In the genomic region with DNA sequence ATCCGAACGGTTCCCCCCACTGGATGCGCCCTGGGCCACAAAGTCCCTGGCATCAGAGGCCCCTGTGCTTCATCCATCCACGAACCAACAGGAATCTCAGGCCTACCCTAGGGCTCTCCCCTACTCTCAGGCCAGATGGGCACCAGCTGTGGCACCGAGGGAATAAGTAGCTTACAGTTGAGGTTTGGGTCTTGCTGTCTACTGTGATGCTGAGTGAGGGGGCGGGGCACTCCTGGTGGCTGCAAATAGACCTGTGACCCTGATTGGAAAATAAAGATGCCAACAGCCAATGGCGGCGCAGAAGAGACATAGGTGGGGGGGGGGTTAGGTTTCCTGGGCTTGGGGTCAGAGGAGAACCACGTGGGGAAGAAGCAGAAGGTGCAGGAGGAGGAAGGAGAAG, we compare ENCODE assay signal across 24 mouse cellular contexts. TPM values are rescaled to one million over a fixed set of nuclear protein-coding genes. Genes with fewer than 3 reads are reported as not detected.
DNase-seq lines count a peak whose midpoint lies in the region; ATAC-seq lines count a peak whose summit lies in the region.
"Had no signal": no experiment of that assay in that cellular context is flagged by ENCODE, and none has a peak within 500 bp of the region (broad histone marks: within the 10 kb centered on the region; RNA-seq: fewer than 3 reads in every experiment).

No protein-coding gene starts in this region.

- no peak overlapping the region for H3K9ac ChIP-seq in hindbrain, embryonic 13.5 days
- H3K9ac ChIP-seq in forebrain, embryonic 12.5 days: no peak overlapping the region
- H3K9ac ChIP-seq: heart, embryonic 15.5 days; hindbrain, embryonic 15.5 days; limb, embryonic 13.5 days; liver, embryonic 12.5 days; neural tube, embryonic 13.5 days had no signal

- DNase-seq in hindbrain, embryonic 10.5 days (ENCODE audit: low spot score): peak; percentile 40
- peak; percentile 72 for DNase-seq in R1 (ENCODE audit: low read depth, low spot score)
- DNase-seq in embryonic facial prominence, embryonic 10.5 days (ENCODE audit: low spot score): peak; percentile 63
- peak; percentile 46 for DNase-seq in retina, postnatal 1 day
- DNase-seq in heart, adult 11 months: no peak
- DNase-seq: adrenal gland, adult 2 months; cerebellum, adult 11-12 months; cerebellum, postnatal 10 days; heart, postnatal 36 days; kidney, adult 8-10 months; kidney, postnatal 25 days; lung, adult 18-20 months; lung, postnatal 10 days; midbrain, embryonic 14.5 days; right cerebral cortex, postnatal 14 days; thymus, postnatal 25 days had no signal

- peaks cover 7% of the 10 kb centered on the region; the same call in 1 of the 2 replicates for H3K36me3 ChIP-seq in hindbrain, embryonic 10.5 days
- H3K36me3 ChIP-seq in hindbrain, embryonic 13.5 days: peaks cover 10% of the 10 kb centered on the region
- peaks cover 5% of the 10 kb centered on the region for H3K36me3 ChIP-seq in embryonic facial prominence, embryonic 10.5 days (replicated peaks)
- H3K36me3 ChIP-seq in forebrain, embryonic 12.5 days (replicated peaks): peaks cover 4% of the 10 kb centered on the region; the same call in 1 of the 2 replicates
- H3K36me3 ChIP-seq: heart, embryonic 15.5 days; hindbrain, embryonic 15.5 days; limb, embryonic 13.5 days had no signal

- peaks cover 40% of the 10 kb centered on the region for H3K4me1 ChIP-seq in hindbrain, embryonic 10.5 days (replicated peaks)
- H3K4me1 ChIP-seq in hindbrain, embryonic 13.5 days (replicated peaks): peaks cover 31% of the 10 kb centered on the region
- peaks cover 39% of the 10 kb centered on the region for H3K4me1 ChIP-seq in embryonic facial prominence, embryonic 10.5 days
- peaks cover 15% of the 10 kb centered on the region; the same call in 1 of the 2 replicates for H3K4me1 ChIP-seq in forebrain, embryonic 12.5 days
- H3K4me1 ChIP-seq: heart, embryonic 15.5 days; hindbrain, embryonic 15.5 days had no signal

- 18% methylated on average over 9 of the region's 9 CpGs for WGBS in hindbrain, embryonic 10.5 days
- 28% methylated on average over 9 of the region's 9 CpGs for WGBS in hindbrain, embryonic 13.5 days
- WGBS in embryonic facial prominence, embryonic 10.5 days: 25% methylated on average over 9 of the region's 9 CpGs
- 38% methylated on average over 9 of the region's 9 CpGs for WGBS in forebrain, embryonic 12.5 days

- ATAC-seq in hindbrain, embryonic 13.5 days (ENCODE audit: low FRiP score): no peak
- no peak for ATAC-seq in forebrain, embryonic 12.5 days (ENCODE audit: low FRiP score)
- ATAC-seq: liver, embryonic 12.5 days had no signal

- H3K27me3 ChIP-seq in hindbrain, embryonic 10.5 days (ENCODE audit: insufficient read depth, poor library complexity, severe bottlenecking): no peaks in the 10 kb centered on the region
- H3K27me3 ChIP-seq in hindbrain, embryonic 13.5 days: no peaks in the 10 kb centered on the region
- H3K27me3 ChIP-seq in embryonic facial prominence, embryonic 10.5 days (replicated peaks; ENCODE audit: low read depth, poor library complexity, severe bottlenecking): no peaks in the 10 kb centered on the region
- no peaks in the 10 kb centered on the region for H3K27me3 ChIP-seq in forebrain, embryonic 12.5 days
- H3K27me3 ChIP-seq: heart, embryonic 15.5 days; hindbrain, embryonic 15.5 days; limb, embryonic 13.5 days; liver, embryonic 12.5 days; neural tube, embryonic 13.5 days had no signal

- no peak overlapping the region for H3K4me3 ChIP-seq in hindbrain, embryonic 10.5 days
- H3K4me3 ChIP-seq in hindbrain, embryonic 13.5 days: no peak overlapping the region
- H3K4me3 ChIP-seq in embryonic facial prominence, embryonic 10.5 days: no peak overlapping the region
- H3K4me3 ChIP-seq in forebrain, embryonic 12.5 days (replicated peaks): no peak overlapping the region
- H3K4me3 ChIP-seq: heart, embryonic 15.5 days; hindbrain, embryonic 15.5 days; layer of hippocampus, adult 2 months; limb, embryonic 13.5 days; liver, embryonic 12.5 days; neural tube, embryonic 13.5 days had no signal

- H3K9me3 ChIP-seq in hindbrain, embryonic 10.5 days: peaks cover 12% of the 10 kb centered on the region
- 0 out of 2 replicates have a peak, but pooled peaks cover 4% of the 10 kb centered on the region for H3K9me3 ChIP-seq in hindbrain, embryonic 13.5 days
- peaks cover 11% of the 10 kb centered on the region; the same call in 1 of the 2 replicates for H3K9me3 ChIP-seq in embryonic facial prominence, embryonic 10.5 days
- peaks cover 5% of the 10 kb centered on the region; the same call in 1 of the 2 replicates for H3K9me3 ChIP-seq in forebrain, embryonic 12.5 days
- H3K9me3 ChIP-seq: heart, embryonic 15.5 days; hindbrain, embryonic 15.5 days; limb, embryonic 13.5 days; liver, embryonic 12.5 days; neural tube, embryonic 13.5 days had no signal

- no peak overlapping the region for H3K4me2 ChIP-seq in hindbrain, embryonic 13.5 days
- no peak overlapping the region for H3K4me2 ChIP-seq in forebrain, embryonic 12.5 days
- H3K4me2 ChIP-seq: heart, embryonic 15.5 days; hindbrain, embryonic 15.5 days; limb, embryonic 13.5 days; liver, embryonic 12.5 days; neural tube, embryonic 13.5 days had no signal

- no peak overlapping the region for H3K27ac ChIP-seq in hindbrain, embryonic 10.5 days
- no peak overlapping the region for H3K27ac ChIP-seq in hindbrain, embryonic 13.5 days
- H3K27ac ChIP-seq in embryonic facial prominence, embryonic 10.5 days (replicated peaks): no peak overlapping the region
- no peak overlapping the region for H3K27ac ChIP-seq in forebrain, embryonic 12.5 days
- H3K27ac ChIP-seq: heart, embryonic 15.5 days; hindbrain, embryonic 15.5 days; layer of hippocampus, adult 2 months; limb, embryonic 13.5 days; liver, embryonic 12.5 days; neural tube, embryonic 13.5 days had no signal

RNA-seq across cellular contexts. Expression of gene Cux2, which starts 38.6 kb away (rescaled TPM):
- 4.5 and 12.0 TPM in 2 replicates for polyA plus RNA-seq in hindbrain, embryonic 10.5 days (2016; fragmentation: Nextera tagmentation; extraction: Ambion mirVana)
- 28.1 and 29.1 TPM in 2 replicates for polyA plus RNA-seq in hindbrain, embryonic 13.5 days (2015; fragmentation: Nextera tagmentation; extraction: Ambion mirVana)
- 4.9 and 5.1 TPM in 2 replicates for polyA plus RNA-seq in embryonic facial prominence, embryonic 10.5 days (2016; fragmentation: Nextera tagmentation; extraction: Ambion mirVana)
- polyA plus RNA-seq in forebrain, embryonic 12.5 days (2016; fragmentation: Nextera tagmentation; extraction: Ambion mirVana): 13.7 and 14.0 TPM in 2 replicates
